Mouse (Mus musculus): ENCODE results near the gene Olfr786.

DNA sequence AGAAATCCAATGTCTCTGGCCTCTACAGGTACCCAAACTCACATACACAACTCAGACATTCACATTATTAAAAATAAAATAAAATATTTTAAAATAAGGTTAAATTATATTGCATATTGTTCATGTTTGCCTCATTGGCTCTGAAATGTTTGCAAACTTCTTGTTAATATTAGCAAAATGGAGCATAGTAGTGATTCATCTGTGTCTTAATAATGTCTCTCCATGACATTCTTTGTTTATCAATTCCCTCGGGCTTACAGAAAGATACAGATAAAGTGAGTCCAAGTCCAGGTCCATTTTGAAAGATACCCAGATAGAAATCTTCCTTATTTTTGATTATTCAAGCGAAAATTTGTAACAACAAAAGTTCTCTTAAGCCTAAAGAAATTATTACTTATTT is 57.3 kb downstream of the Olfr786 start, which contains the start of gene Olfr789:
- TF ChIP-seq CTCF (IDR thresholded peaks at IDR 0.05; ENCODE audit: borderline replicate concordance, insufficient read depth, low read depth, low read length) (no peak), POLR2A (IDR thresholded peaks at IDR 0.05; ENCODE audit: borderline replicate concordance, insufficient read depth, low read length) (no peak)
